Mouse (Mus musculus): Measurements from ENCODE around the gene Lhfpl3. TPM values are rescaled to one million over a fixed set of nuclear protein-coding genes. Genes with fewer than 3 reads are reported as not detected.

Lhfpl3 gene
- 0.11 TPM in 1 of 2 replicates, not detected in the other for polyA plus RNA-seq (2012; rRNA removed; ENCODE audit: low replicate concordance)

DNA sequence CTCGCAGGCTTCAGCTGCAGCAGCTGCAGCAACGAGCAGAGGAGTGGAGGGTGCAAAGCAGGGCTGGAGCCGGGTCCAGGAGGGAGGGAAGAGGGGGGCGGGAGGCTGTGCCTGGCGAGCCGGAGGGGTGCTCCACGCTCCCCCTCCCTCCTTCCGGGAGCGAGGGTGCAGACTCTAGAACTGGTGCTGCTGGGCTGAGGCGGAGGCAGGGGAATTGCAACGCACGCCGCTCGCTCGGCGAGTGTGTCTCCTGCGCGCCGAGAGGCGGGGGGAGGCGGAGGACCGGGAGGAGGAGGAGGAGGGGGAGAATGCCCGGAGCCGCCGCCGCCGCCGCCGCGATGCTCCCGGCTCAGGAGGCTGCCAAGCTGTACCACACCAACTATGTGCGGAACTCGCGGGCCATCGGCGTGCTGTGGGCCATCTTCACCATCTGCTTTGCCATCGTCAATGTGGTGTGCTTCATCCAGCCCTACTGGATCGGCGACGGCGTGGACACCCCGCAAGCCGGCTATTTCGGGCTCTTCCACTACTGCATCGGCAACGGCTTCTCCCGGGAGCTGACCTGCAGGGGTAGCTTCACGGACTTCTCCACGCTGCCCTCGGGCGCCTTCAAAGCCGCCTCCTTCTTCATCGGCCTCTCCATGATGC is at the start of gene Lhfpl3:
TSS of gene Lhfpl3 (plus strand) at position 175 of the 648 bp plus-strand sequence.

Other genes starting within 250 kb of the Lhfpl3 start
- 0.58 and 0.81 TPM in 2 replicates for gene Orc5, start 195.6 kb upstream of the Lhfpl3 start, polyA plus RNA-seq (2012; rRNA removed; ENCODE audit: low replicate concordance)

Data from duodenum, adult 2 months (tissue).